Mouse (Mus musculus): ENCODE results near the gene Rab20. TPM values are rescaled to one million over a fixed set of nuclear protein-coding genes. Genes with fewer than 3 reads are reported as not detected.

Rab20 gene
- total and polyA plus RNA-seq, 3 experiments: not detected

DNA sequence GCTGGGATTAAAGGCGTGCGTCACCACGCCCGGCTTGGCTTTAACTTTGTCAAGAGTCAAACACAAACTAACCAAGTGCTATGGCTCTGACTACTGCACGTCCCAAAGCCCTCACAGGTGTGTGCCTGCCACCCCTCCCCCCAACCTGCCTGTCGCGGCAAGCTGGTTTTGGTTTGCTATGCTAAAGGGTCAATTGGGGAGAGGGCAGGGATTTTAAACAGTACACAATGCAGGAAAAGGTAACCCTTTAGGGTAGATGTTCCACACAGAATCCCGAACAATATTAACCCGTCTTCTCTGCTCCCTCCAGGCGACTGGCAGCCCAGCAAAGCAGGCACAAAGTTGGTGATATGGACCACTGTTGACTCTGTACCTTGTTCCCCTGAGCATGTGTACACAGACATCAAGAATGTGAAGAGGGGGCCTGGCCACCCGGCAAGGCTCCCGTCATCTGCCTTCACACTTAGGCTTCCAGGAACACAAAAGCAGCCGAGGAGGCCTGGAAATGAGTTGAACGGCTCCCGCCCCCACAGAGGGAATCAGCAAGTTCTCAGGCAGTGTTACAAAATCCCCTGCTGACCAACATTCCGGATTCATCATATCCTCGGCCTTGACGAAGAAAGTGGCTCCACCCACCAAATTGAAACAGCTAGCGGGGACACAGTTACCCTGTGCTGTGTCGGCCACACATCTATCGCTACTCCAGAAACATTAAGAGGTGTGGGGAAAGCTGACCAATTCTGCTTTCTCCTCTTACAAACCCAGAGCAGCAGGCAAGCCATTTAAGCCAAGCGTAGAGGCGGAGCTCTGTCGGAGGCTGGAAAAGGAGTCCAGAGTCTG is 2.0 kb downstream of the Rab20 start:
- Histone ChIP-seq H3K27me3 (ENCODE audit: insufficient read depth, low read length) (peaks cover 57% of the 10 kb centered on the region), H3K4me3 (ENCODE audit: low read depth, low read length) (no peak overlapping the region), H3K36me3 (replicated peaks) (no peaks in the 10 kb centered on the region), H3K9me3 (replicated peaks) (no peaks in the 10 kb centered on the region), H3K4me1 (ENCODE audit: insufficient read depth, low read depth, low read length) (no peaks in the 10 kb centered on the region)
- TF ChIP-seq POLR2AphosphoS5 (IDR thresholded peaks at IDR 0.05; ENCODE audit: insufficient replicate concordance, low read depth, low read length): no peak
- no peak for TF ChIP-seq GATA2 (IDR thresholded peaks at IDR 0.05; ENCODE audit: borderline replicate concordance, low read depth, low read length)
- TF ChIP-seq CTCF (IDR thresholded peaks at IDR 0.05; ENCODE audit: low read depth, low read length): no peak
- TF ChIP-seq GATA1 (IDR thresholded peaks at IDR 0.05; ENCODE audit: borderline replicate concordance, low read length): no peak
- no peak for TF ChIP-seq TAL1 (conservative IDR thresholded peaks at IDR 0.05; ENCODE audit: low read depth, low read length)
- ATAC-seq (ENCODE audit: extremely low read depth, insufficient number of reproducible peaks, low FRiP score, poor library complexity, severe bottlenecking) (no peak), DNase-seq (ENCODE audit: low spot score) (no peak)

DNA sequence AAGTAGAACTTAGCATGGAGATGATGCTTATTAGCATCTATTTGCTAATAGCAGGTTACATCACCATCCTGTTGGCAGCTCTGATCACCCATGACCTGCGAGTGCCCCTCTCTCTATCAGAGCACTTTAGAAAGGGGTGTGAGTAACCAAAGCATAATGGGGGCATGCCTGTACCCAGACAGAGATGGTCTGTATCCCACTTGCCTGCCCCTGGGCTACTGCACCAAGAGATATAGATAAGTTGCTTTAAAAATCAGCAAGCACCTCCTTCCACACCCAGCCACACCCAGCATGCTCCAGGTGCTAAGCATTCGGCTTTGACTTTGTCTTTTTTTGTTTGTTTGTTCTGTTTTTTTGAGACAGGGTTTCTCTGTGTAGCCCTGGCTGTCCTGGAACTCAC is 2.6 kb downstream of the Rab20 start:
- DNase-seq (ENCODE audit: low spot score): no peak
- H3K4me1 ChIP-seq (ENCODE audit: insufficient read depth, low read depth, low read length): no peaks in the 10 kb centered on the region
- H3K27me3 ChIP-seq (ENCODE audit: insufficient read depth, low read length): peaks cover 61% of the 10 kb centered on the region
- TF ChIP-seq TAL1 (conservative IDR thresholded peaks at IDR 0.05; ENCODE audit: low read depth, low read length) (no peak), GATA2 (IDR thresholded peaks at IDR 0.05; ENCODE audit: borderline replicate concordance, low read depth, low read length) (no peak), POLR2AphosphoS5 (IDR thresholded peaks at IDR 0.05; ENCODE audit: insufficient replicate concordance, low read depth, low read length) (no peak), CTCF (IDR thresholded peaks at IDR 0.05; ENCODE audit: low read depth, low read length) (no peak), GATA1 (IDR thresholded peaks at IDR 0.05; ENCODE audit: borderline replicate concordance, low read length) (no peak)
- H3K4me3 ChIP-seq (ENCODE audit: low read depth, low read length): no peak overlapping the region
- no peaks in the 10 kb centered on the region for H3K9me3 ChIP-seq (replicated peaks)
- ATAC-seq (ENCODE audit: extremely low read depth, insufficient number of reproducible peaks, low FRiP score, poor library complexity, severe bottlenecking): no peak
- no peaks in the 10 kb centered on the region for H3K36me3 ChIP-seq (replicated peaks)

DNA sequence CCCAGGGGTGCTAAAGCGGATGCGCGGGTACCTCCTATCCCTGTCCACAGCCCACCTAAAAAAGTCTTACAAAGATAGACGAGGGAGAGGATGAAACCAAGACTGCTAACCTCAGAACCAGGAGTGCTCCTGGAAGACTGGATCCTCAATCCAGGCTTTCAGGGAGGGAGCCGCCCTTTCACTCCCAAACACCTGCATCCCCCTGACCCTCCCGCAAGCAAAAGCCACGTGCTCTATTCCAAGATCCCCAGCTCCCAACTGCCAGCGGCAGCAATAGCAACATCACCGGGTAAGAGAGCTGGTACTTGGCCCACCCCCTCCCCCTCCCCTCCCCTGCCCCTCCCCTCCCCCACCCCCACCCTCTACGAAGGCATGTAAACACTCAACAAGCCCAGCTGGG is 3.1 kb downstream of the Rab20 start:
- Histone ChIP-seq H3K4me1 (ENCODE audit: insufficient read depth, low read depth, low read length) (no peaks in the 10 kb centered on the region), H3K27me3 (ENCODE audit: insufficient read depth, low read length) (peaks cover 63% of the 10 kb centered on the region), H3K36me3 (replicated peaks) (no peaks in the 10 kb centered on the region), H3K9me3 (replicated peaks) (no peaks in the 10 kb centered on the region), H3K4me3 (ENCODE audit: low read depth, low read length) (no peak overlapping the region)
- TF ChIP-seq TAL1 (conservative IDR thresholded peaks at IDR 0.05; ENCODE audit: low read depth, low read length) (no peak), POLR2AphosphoS5 (IDR thresholded peaks at IDR 0.05; ENCODE audit: insufficient replicate concordance, low read depth, low read length) (no peak), GATA2 (IDR thresholded peaks at IDR 0.05; ENCODE audit: borderline replicate concordance, low read depth, low read length) (no peak), CTCF (IDR thresholded peaks at IDR 0.05; ENCODE audit: low read depth, low read length) (no peak), GATA1 (IDR thresholded peaks at IDR 0.05; ENCODE audit: borderline replicate concordance, low read length) (no peak)
- no peak for DNase-seq (ENCODE audit: low spot score)
- ATAC-seq (ENCODE audit: extremely low read depth, insufficient number of reproducible peaks, low FRiP score, poor library complexity, severe bottlenecking): no peak

DNA sequence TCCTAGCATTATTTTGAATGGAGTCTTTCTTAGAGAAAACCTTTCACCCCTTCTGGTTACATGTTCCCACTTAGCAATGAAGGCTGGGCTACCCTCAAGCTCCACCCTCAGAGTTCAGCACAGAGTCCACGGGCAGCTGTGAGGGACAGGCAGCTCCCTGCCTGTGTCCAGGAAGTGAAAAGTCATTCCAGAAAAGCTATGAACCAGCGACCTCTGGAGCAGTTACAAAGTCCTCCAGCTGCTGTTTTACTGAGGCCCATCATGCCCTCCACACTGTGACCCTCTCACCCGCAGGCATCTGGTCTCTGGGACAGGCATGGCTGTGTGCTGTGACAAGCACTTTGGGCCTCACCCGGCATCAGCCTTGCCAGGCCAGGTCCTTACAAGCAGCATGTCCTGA is 5.4 kb downstream of the Rab20 start:
- Histone ChIP-seq H3K4me1 (ENCODE audit: insufficient read depth, low read depth, low read length) (no peaks in the 10 kb centered on the region), H3K36me3 (replicated peaks) (no peaks in the 10 kb centered on the region), H3K27me3 (ENCODE audit: insufficient read depth, low read length) (peaks cover 48% of the 10 kb centered on the region), H3K9me3 (replicated peaks) (no peaks in the 10 kb centered on the region), H3K4me3 (ENCODE audit: low read depth, low read length) (no peak overlapping the region)
- ATAC-seq (ENCODE audit: extremely low read depth, insufficient number of reproducible peaks, low FRiP score, poor library complexity, severe bottlenecking) (no peak), DNase-seq (ENCODE audit: low spot score) (no peak)
- no peak for TF ChIP-seq POLR2AphosphoS5 (IDR thresholded peaks at IDR 0.05; ENCODE audit: insufficient replicate concordance, low read depth, low read length)
- TF ChIP-seq GATA2 (IDR thresholded peaks at IDR 0.05; ENCODE audit: borderline replicate concordance, low read depth, low read length): no peak
- TF ChIP-seq CTCF (IDR thresholded peaks at IDR 0.05; ENCODE audit: low read depth, low read length): no peak
- TF ChIP-seq GATA1 (IDR thresholded peaks at IDR 0.05; ENCODE audit: borderline replicate concordance, low read length): no peak
- TF ChIP-seq TAL1 (conservative IDR thresholded peaks at IDR 0.05; ENCODE audit: low read depth, low read length): no peak

DNA sequence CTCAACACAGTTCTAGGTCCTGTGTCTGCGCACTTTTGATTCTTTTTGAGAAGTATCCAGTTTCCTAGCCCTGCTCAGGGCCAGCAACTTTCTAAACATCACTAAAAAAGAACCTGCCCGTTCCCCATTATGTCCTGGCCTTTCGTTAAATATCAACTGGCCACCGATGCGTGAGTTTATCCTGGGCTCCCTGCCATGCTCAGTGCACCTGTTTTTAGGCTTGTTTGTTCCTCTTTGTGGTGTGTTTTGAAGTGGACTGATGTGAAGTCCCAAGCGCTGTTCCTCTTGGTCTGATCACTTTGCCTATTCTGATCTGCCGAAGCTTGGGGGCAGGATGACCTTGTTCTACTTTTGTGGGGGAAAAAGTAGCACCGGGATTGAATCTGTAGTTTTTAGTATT is 7.2 kb downstream of the Rab20 start:
- TF ChIP-seq POLR2AphosphoS5 (IDR thresholded peaks at IDR 0.05; ENCODE audit: insufficient replicate concordance, low read depth, low read length) (no peak), CTCF (IDR thresholded peaks at IDR 0.05; ENCODE audit: low read depth, low read length) (no peak), GATA2 (IDR thresholded peaks at IDR 0.05; ENCODE audit: borderline replicate concordance, low read depth, low read length) (no peak), GATA1 (IDR thresholded peaks at IDR 0.05; ENCODE audit: borderline replicate concordance, low read length) (no peak), TAL1 (conservative IDR thresholded peaks at IDR 0.05; ENCODE audit: low read depth, low read length) (no peak)
- H3K9me3 ChIP-seq (replicated peaks): no peaks in the 10 kb centered on the region; the same call in 1 of the 2 replicates
- no peaks in the 10 kb centered on the region for H3K36me3 ChIP-seq (replicated peaks)
- H3K27me3 ChIP-seq (ENCODE audit: insufficient read depth, low read length): peaks cover 37% of the 10 kb centered on the region
- H3K4me3 ChIP-seq (ENCODE audit: low read depth, low read length): no peak overlapping the region
- no peaks in the 10 kb centered on the region for H3K4me1 ChIP-seq (ENCODE audit: insufficient read depth, low read depth, low read length)
- DNase-seq (ENCODE audit: low spot score): no peak
- no peak for ATAC-seq (ENCODE audit: extremely low read depth, insufficient number of reproducible peaks, low FRiP score, poor library complexity, severe bottlenecking)

DNA sequence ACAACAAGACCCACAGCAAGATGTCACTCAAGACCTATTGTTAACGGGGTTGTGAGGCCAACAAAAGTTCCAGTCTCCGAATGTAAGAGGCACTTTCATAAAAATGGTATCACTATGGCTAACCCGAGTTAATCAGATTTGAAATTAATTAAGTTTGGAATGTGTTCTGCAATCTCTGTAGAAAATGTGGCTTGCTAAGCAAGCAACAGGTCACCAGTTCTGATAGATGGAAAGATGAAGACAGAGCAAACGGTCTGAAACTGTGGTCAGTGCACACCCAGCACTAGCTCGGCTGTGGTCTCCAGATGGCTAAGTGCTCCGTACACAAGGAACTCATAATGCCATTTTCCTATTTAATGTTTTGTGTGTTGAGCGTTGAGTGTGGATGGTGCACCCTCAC is 7.8 kb downstream of the Rab20 start:
- ATAC-seq (ENCODE audit: extremely low read depth, insufficient number of reproducible peaks, low FRiP score, poor library complexity, severe bottlenecking) (no peak), DNase-seq (ENCODE audit: low spot score) (no peak)
- H3K4me1 ChIP-seq (ENCODE audit: insufficient read depth, low read depth, low read length): no peaks in the 10 kb centered on the region
- TF ChIP-seq TAL1 (conservative IDR thresholded peaks at IDR 0.05; ENCODE audit: low read depth, low read length) (no peak), CTCF (IDR thresholded peaks at IDR 0.05; ENCODE audit: low read depth, low read length) (no peak), POLR2AphosphoS5 (IDR thresholded peaks at IDR 0.05; ENCODE audit: insufficient replicate concordance, low read depth, low read length) (no peak), GATA2 (IDR thresholded peaks at IDR 0.05; ENCODE audit: borderline replicate concordance, low read depth, low read length) (no peak), GATA1 (IDR thresholded peaks at IDR 0.05; ENCODE audit: borderline replicate concordance, low read length) (no peak)
- H3K4me3 ChIP-seq (ENCODE audit: low read depth, low read length): no peak overlapping the region
- peaks cover 30% of the 10 kb centered on the region for H3K27me3 ChIP-seq (ENCODE audit: insufficient read depth, low read length)
- no peaks in the 10 kb centered on the region; the same call in 1 of the 2 replicates for H3K9me3 ChIP-seq (replicated peaks)
- no peaks in the 10 kb centered on the region for H3K36me3 ChIP-seq (replicated peaks)
